Comparison of ENCODE assay signal across 7 mouse cellular contexts in the genomic region with DNA sequence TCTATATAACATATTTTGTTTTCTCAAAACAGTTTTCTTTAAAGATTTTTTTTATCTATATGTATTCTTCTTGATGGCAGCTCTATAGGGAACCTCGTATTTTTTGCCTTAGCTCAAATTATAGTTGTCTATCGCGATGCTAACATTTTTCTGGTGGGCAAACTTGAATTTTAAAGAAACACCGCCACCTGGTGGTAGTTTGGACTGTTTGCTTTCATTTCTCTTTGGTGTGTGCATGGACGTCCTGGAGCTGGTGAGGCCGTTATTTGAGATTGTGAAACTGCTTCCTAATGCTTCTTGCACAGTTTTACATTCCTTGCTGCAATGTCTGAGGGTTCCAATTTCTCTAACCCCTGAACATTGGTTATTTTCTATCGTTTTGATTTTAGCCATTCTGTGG. TPM values are rescaled to one million over a fixed set of nuclear protein-coding genes. Genes with fewer than 3 reads are reported as not detected.
DNase-seq lines count a peak whose midpoint lies in the region; TF ChIP-seq lines count a peak whose summit lies in the region.

No protein-coding gene starts in this region.

- no peaks in the 10 kb centered on the region for H3K4me1 ChIP-seq in cerebellum, adult 2 months (ENCODE audit: control insufficient read depth, insufficient read depth, low read length)

- DNase-seq in ZHBTc4 (ENCODE audit: low read depth, low spot score), result peak; percentile 81
- peak; percentile 61 to 67 for DNase-seq in cerebellum, adult 2 months
- DNase-seq in forelimb bud, embryonic 11.5 days (ENCODE audit: low read depth, low spot score), result peak; percentile 86
- DNase-seq in induced T-regulatory cell, adult 2 months (ENCODE audit: low read depth), result peak; percentile 90
- DNase-seq in left cerebral cortex, postnatal 25 days (ENCODE audit: low spot score in 2 of 2), result peak; percentile 81 to 88
- peak; percentile 87 for DNase-seq in mesoderm, embryonic 11.5 days (ENCODE audit: low read depth, low spot score)
- DNase-seq in right cerebral cortex, postnatal 4 days, result peak; percentile 75

- WGBS in cerebellum, adult 2 months, result 2% methylated on average over 7 of the region's 7 CpGs

- TF ChIP-seq CTCF in cerebellum, adult 2 months (IDR thresholded peaks at IDR 0.05; ENCODE audit: borderline replicate concordance, insufficient read depth, low read depth, low read length), result peak; percentile 64; the same call in 1 of the 2 replicates

- TF ChIP-seq POLR2A in cerebellum, adult 2 months (IDR thresholded peaks at IDR 0.05; ENCODE audit: borderline replicate concordance, insufficient read depth, low read length), result no peak

- intact Hi-C loops in left cerebral cortex, postnatal 25 days (cut with DNase I), result loop anchor here (1.0 to 5.0 kb wide), 3 partner anchors 188 to 472 kb away; no protein-coding TSS in a partner anchor

- no peak overlapping the region for H3K4me3 ChIP-seq in cerebellum, adult 2 months (replicated peaks; ENCODE audit: insufficient read depth, low read depth, low read length)

- no peaks in the 10 kb centered on the region for H3K27me3 ChIP-seq in cerebellum, adult 2 months (ENCODE audit: control insufficient read depth, insufficient read depth, low read length)

- H3K27ac ChIP-seq in cerebellum, adult 2 months (ENCODE audit: insufficient read depth, low read length), result no peak overlapping the region

RNA-seq across cellular contexts. Expression of a gene that starts 11.8 kb away (rescaled TPM):
- 58.4 and 59.0 TPM in 2 replicates for polyA plus RNA-seq in cerebellum, adult 2 months (2012; rRNA removed)
- total RNA-seq in left cerebral cortex, postnatal 25 days (2021), result 10 to 100 TPM; 24.9 to 25.8 TPM

RNA-seq across cellular contexts. Expression of a gene that starts 20.4 kb away (rescaled TPM):
- polyA plus RNA-seq in cerebellum, adult 2 months (2012; rRNA removed), result 6.0 and 6.7 TPM in 2 replicates
- total RNA-seq in left cerebral cortex, postnatal 25 days (2021), result 10 to 100 TPM; 28.1 to 32.0 TPM

RNA-seq across cellular contexts. Expression of a gene that starts 56.5 kb away (rescaled TPM):
- 8.8 and 10.4 TPM in 2 replicates for polyA plus RNA-seq in cerebellum, adult 2 months (2012; rRNA removed)
- 10 to 100 TPM; 10.9 to 13.1 TPM for total RNA-seq in left cerebral cortex, postnatal 25 days (2021)
